Mouse (Mus musculus) olfactory bulb, adult 2 months (tissue): ENCODE measurements around the gene Gas6.

Experiments used
- CTCF ChIP-seq: fragments of 200-500 bp; IDR thresholded peaks from 2 replicates; pipeline ENCODE4 v1.5.1; 2012; ENCODE audit warnings: low read depth, mild to moderate bottlenecking, low read length, moderate library complexity; ENCODE audit not compliant: insufficient read depth
- POLR2A ChIP-seq: fragments of 200-500 bp; IDR thresholded peaks from 2 replicates; pipeline ENCODE4 v1.6.1; 2012; ENCODE audit warnings: mild to moderate bottlenecking, low read depth, low read length, moderate library complexity; ENCODE audit not compliant: insufficient read depth

DNA sequence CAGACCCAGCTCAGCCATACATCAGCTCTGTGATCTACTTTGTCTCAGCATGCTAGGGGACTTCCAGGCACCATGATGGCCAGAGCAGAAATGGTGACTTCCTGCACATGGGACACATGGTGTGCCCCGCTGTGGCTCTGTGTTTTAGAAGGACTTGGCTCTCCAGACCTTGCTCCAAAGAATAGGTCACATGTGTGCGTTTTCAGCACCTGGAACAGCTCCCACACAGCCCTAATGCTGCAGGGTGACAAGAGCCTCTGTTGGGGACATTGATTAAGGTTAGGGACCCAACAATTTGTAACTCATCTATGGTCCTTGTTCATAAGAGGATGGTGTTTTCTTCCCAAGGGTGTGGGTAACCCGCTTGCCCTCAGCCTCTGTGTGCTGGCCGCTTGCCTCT, 46.1 kb downstream of the Gas6 start:
- TF ChIP-seq POLR2A: no peak
- TF ChIP-seq CTCF: no peak
